Mouse (Mus musculus) midbrain, embryonic 13.5 days (tissue): ENCODE data around the gene Ankrd39. TPM values are rescaled to one million over a fixed set of nuclear protein-coding genes. Genes with fewer than 3 reads are reported as not detected.

Source experiments
- ATAC-seq: fragments of 200-750 bp; cut with Nextera tagmentation; 2 replicates; pipeline ENCODE4 v1.8.0; 2017; ENCODE audit warnings: mild to moderate bottlenecking, moderate TSS enrichment, moderate library complexity
- H3K27ac ChIP-seq: fragments of 300-500 bp; sonication (generic); 2 replicates; pipeline ENCODE4 v1.5.1; 2015; ENCODE audit warnings: inconsistent platforms, mild to moderate bottlenecking, moderate library complexity
- H3K27me3 ChIP-seq: fragments of 300-500 bp; sonication (generic); 2 replicates; pipeline ENCODE4 v1.6.1; 2015; ENCODE audit warnings: mild to moderate bottlenecking, inconsistent platforms
- H3K36me3 ChIP-seq: fragments of 300-500 bp; sonication (generic); 2 replicates; pipeline ENCODE4 v1.6.1; 2015; ENCODE audit warnings: mild to moderate bottlenecking, inconsistent platforms
- H3K4me1 ChIP-seq: fragments of 300-500 bp; sonication (generic); replicated peaks from 2 replicates; pipeline ENCODE4 v1.6.1; 2015; ENCODE audit warnings: inconsistent platforms
- H3K4me2 ChIP-seq: fragments of 300-500 bp; sonication (generic); replicated peaks from 2 replicates; pipeline ENCODE4 v1.6.1; 2015; ENCODE audit warnings: moderate library complexity, mild to moderate bottlenecking, inconsistent platforms
- H3K4me3 ChIP-seq: fragments of 300-500 bp; sonication (generic); replicated peaks from 2 replicates; pipeline ENCODE4 v1.5.1; 2015; ENCODE audit warnings: mild to moderate bottlenecking, inconsistent platforms
- H3K9ac ChIP-seq: fragments of 300-500 bp; sonication (generic); replicated peaks from 2 replicates; pipeline ENCODE4 v1.6.1; 2015; ENCODE audit warnings: mild to moderate bottlenecking, inconsistent platforms
- H3K9me3 ChIP-seq: fragments of 300-500 bp; sonication (generic); 2 replicates; pipeline ENCODE4 v1.6.1; 2016; ENCODE audit warnings: mild to moderate bottlenecking, inconsistent platforms
- WGBS: fragments of 180-500 bp; shearing (Covaris S2); methylation state at CpG from one replicate; pipeline ENCODE4 v1.1.7; 2015; 5-methylcytosine and 5-hydroxymethylcytosine counted together
- polyA plus RNA-seq: library from polyadenylated mRNA; unstranded; fragments of >200 nt; fragmentation: Nextera tagmentation; extraction: Ambion mirVana; gene quantifications from 2 replicates; pipeline ENCODE4 v1.2.1, GENCODE M21; 2015

Ankrd39 gene
- polyA plus RNA-seq, 1 experiment from 2014 or later: 22.1 TPM

DNA sequence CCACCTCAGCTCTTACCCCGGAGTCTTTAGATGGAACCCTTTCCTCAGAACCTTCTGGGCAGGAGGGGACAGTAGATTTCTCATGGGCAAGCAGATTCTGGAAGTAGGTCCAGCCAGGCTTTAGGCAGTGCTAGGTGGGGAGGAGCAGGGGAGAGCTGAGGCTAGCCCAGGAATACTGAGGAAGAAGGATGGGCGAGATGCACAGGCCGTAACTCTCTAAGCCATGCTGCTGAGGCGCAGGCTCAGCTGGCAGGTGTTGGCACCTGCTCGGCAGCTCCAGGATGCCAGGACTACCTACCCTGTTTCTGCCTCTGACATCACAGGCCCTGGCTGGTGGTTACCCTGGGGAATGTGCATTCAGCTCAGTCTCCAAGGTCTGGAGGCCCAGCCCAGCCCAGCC, 23.1 kb upstream of the Ankrd39 start:
- H3K27me3 ChIP-seq: no peaks in the 10 kb centered on the region
- H3K4me2 ChIP-seq: no peak overlapping the region
- no peaks in the 10 kb centered on the region for H3K36me3 ChIP-seq
- H3K27ac ChIP-seq: no peak overlapping the region
- no peaks in the 10 kb centered on the region for H3K9me3 ChIP-seq
- H3K4me3 ChIP-seq: no peak overlapping the region
- 88% methylated on average over 5 of the region's 5 CpGs for WGBS
- H3K9ac ChIP-seq: no peak overlapping the region
- peaks cover 25% of the 10 kb centered on the region for H3K4me1 ChIP-seq
- ATAC-seq: no peak

DNA sequence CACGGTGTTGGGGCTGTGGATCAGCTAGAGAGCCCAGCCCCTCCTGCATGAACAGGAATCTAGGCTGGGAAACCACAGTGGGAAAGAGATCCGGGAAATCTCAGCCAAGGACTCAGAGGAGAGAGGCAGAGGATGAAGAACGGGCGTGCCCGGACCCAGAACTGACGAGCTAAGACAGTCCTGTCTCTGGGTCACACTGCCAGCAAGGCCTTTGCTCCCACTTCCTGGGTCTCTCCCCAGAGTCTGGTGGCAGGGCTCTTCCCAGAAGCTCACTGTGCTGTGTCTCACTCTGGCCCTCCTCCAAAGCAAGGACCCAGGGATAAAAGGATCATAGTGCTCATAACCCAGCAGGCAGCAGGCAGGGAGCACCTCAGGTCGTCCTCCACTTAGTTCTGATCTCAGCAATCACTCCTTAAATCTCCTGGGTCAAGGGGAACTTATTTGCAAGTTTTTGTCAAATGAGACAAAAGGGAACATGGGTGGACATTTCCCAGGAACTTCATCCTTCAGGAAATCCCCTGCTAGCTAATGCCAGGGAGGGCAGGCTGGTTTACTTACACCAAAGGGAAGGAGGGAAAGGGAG, 22.5 kb upstream of the Ankrd39 start:
- Histone ChIP-seq H3K27ac (no peak overlapping the region), H3K9me3 (no peaks in the 10 kb centered on the region), H3K4me3 (no peak overlapping the region), H3K36me3 (no peaks in the 10 kb centered on the region), H3K9ac (no peak overlapping the region), H3K27me3 (no peaks in the 10 kb centered on the region), H3K4me2 (no peak overlapping the region), H3K4me1 (peaks cover 24% of the 10 kb centered on the region)
- 50% methylated on average over 7 of the region's 7 CpGs for WGBS
- no peak for ATAC-seq

DNA sequence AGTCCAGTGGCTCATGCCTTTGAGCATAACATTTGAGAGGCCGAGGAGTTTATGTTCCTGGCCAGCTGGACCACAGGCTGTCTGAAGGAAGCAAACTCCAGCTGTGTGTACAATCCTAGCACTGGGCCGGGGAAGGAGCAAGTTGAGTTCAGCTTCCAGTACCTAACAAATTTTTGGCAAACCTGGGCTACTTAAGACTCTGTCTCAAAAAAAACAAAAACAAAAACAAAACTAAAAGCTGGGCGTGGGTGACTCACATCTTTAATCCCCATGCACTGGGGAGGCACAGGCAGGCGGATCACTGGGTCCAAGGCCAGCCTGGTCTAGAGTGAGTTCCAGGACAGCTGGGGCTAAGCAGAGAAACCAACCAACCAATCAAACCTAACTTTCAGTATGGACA, 21.5 kb upstream of the Ankrd39 start:
- no peaks in the 10 kb centered on the region for H3K9me3 ChIP-seq
- 74% methylated on average over 4 of the region's 4 CpGs for WGBS
- H3K27ac ChIP-seq: no peak overlapping the region
- H3K9ac ChIP-seq: no peak overlapping the region
- no peak overlapping the region for H3K4me2 ChIP-seq
- H3K4me3 ChIP-seq: no peak overlapping the region
- H3K36me3 ChIP-seq: no peaks in the 10 kb centered on the region
- H3K4me1 ChIP-seq: peaks cover 16% of the 10 kb centered on the region
- ATAC-seq: no peak
- no peaks in the 10 kb centered on the region for H3K27me3 ChIP-seq

DNA sequence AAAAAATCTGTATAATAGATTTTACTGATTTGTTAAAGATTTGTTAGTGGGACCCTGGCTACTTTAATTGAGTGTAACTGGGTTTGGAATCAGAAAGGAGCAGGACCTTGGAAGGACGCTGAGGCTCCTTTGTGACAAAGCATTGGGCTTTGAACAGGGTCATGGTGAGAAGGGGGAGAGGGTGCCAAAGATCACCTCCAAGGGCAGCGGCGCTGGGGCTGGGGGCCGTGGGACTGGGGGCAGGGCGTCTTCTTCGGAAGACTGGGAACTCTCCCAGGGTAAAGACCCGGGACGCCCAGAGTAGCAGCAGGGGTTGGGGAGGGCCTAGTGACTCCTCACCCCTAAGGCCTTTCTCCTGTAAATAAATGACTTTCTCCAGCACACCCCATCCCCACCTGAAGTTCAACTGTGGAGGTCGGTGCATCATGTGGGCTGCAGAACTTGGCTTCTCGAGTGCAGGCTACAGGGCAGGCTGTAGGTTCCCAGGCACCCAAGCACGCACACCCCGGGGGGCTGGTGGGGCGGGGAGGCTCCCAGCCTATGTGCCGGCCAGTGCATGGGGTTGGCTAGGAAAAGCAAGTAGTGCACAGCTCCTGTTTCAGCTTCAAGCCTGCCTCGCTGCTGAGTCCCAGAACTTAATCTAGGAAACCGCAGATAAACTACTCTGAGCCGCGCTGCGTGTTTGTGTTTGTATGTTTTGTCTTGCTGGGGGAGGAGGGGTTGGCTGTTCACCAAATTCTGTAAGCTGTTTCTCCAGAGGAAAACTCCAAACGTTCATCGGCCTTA, 20.8 kb upstream of the Ankrd39 start:
- 44% methylated on average over 21 of the region's 21 CpGs for WGBS
- H3K27ac ChIP-seq: no peak overlapping the region
- no peak for ATAC-seq

DNA sequence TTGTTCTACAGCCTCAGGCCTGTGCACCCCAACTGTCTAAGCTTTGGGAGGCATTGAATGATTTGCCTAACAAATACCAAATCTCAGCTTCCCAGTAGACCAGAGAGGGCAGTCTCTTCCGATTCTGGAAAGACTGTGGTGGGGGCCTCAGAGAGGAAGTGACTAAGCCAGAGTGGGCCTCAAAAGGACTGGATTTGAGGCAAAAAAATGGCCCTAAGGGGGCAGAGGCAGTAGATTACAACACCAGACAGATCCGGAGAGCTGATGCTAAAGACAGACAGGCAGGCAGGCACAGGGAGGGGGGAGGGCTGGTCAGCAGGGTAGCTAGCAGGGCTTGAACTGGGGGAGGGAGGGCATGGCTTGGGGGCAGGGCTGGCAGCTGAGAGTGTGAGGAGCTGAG, 19.2 kb upstream of the Ankrd39 start:
- Histone ChIP-seq H3K4me3 (no peak overlapping the region), H3K9ac (no peak overlapping the region), H3K27me3 (no peaks in the 10 kb centered on the region), H3K4me1 (peaks cover 16% of the 10 kb centered on the region), H3K4me2 (no peak overlapping the region), H3K9me3 (no peaks in the 10 kb centered on the region), H3K36me3 (no peaks in the 10 kb centered on the region), H3K27ac (no peak overlapping the region)
- ATAC-seq: no peak
- 8% methylated on average over 2 of the region's 2 CpGs for WGBS

More for the DNA sequence above, 20.8 kb upstream of the Ankrd39 start:
- Histone ChIP-seq H3K4me1 (peaks cover 16% of the 10 kb centered on the region), H3K36me3 (no peaks in the 10 kb centered on the region), H3K9ac (no peak overlapping the region), H3K27me3 (no peaks in the 10 kb centered on the region), H3K9me3 (no peaks in the 10 kb centered on the region), H3K4me3 (no peak overlapping the region), H3K4me2 (no peak overlapping the region)

DNA sequence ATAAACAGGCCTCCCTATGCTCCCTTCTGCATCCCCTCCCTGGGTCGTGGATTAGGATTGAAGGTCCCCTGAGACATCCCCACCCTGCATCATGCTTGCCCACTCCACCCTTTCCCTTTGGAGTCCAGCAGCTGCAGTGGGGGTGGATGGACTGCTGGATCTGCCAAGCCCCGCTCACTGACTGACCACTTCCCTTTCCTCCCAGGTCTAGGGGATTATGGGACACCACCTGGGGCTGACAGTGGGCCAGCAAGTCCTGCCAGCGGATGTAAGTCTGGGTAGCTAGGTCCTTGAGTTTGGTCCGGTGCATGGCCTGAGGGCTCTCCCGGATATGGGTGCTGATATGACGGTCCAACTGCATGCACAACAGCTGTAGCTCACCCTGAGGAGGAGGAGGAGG, 16.9 kb upstream of the Ankrd39 start:
- Histone ChIP-seq H3K36me3 (no peaks in the 10 kb centered on the region), H3K27me3 (0 out of 2 replicates have a peak, but pooled peaks cover 4% of the 10 kb centered on the region), H3K4me3 (no peak overlapping the region), H3K9me3 (no peaks in the 10 kb centered on the region), H3K9ac (no peak overlapping the region), H3K4me1 (peaks cover 19% of the 10 kb centered on the region), H3K4me2 (no peak overlapping the region), H3K27ac (no peak overlapping the region)
- no peak for ATAC-seq
- 80% methylated on average over 6 of the region's 6 CpGs for WGBS

DNA sequence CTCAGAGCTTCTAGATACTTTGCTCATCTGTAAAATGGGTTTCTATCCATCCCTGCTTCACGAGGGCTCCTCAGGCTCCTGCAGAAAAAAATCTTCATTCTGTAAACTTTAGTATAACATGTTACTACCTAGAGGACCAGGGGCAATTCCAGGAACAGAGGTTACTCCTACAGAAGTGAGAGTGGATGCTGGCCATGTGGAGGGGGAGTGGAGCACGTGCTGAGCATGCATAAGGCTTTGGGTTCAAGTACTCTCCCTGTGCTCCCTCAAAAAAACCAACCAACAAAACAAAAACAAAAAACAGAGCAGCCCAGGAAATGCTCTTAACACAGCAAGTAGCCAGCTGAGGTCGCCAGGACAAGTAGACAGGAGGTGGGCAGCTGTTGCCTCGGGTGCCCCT, 16.4 kb upstream of the Ankrd39 start:
- 74% methylated on average over 4 of the region's 4 CpGs for WGBS
- H3K9me3 ChIP-seq: no peaks in the 10 kb centered on the region
- H3K27me3 ChIP-seq: 0 out of 2 replicates have a peak, but pooled peaks cover 4% of the 10 kb centered on the region
- H3K4me1 ChIP-seq: peaks cover 23% of the 10 kb centered on the region
- H3K27ac ChIP-seq: no peak overlapping the region
- no peak for ATAC-seq
- H3K36me3 ChIP-seq: no peaks in the 10 kb centered on the region
- no peak overlapping the region for H3K4me2 ChIP-seq
- H3K9ac ChIP-seq: no peak overlapping the region
- H3K4me3 ChIP-seq: no peak overlapping the region

DNA sequence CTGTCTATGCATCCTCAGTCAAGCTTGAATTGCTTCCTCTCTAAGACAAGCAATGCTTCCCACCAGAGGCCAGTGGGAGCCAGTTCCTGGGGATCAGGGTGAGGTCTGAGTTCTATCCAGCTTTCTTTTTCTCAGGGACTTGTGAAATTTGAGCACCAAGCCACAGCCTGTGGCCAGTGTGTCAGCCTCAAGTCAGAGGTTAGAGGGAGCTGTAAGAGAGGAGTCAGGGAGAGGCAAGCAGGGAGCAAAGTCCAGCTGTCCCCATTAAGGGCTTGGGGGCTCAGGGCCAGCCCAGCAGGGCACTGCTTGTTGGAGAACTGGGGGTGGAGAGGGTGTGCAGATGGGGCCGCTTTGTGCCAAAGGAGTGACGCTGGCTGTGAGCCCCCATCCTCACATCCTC, 16.0 kb upstream of the Ankrd39 start:
- Histone ChIP-seq H3K4me1 (peaks cover 26% of the 10 kb centered on the region), H3K4me3 (no peak overlapping the region), H3K9ac (no peak overlapping the region), H3K36me3 (no peaks in the 10 kb centered on the region), H3K9me3 (no peaks in the 10 kb centered on the region), H3K27ac (no peak overlapping the region), H3K4me2 (no peak overlapping the region), H3K27me3 (0 out of 2 replicates have a peak, but pooled peaks cover 4% of the 10 kb centered on the region)
- ATAC-seq: no peak
- WGBS: 75% methylated on average over 2 of the region's 2 CpGs

DNA sequence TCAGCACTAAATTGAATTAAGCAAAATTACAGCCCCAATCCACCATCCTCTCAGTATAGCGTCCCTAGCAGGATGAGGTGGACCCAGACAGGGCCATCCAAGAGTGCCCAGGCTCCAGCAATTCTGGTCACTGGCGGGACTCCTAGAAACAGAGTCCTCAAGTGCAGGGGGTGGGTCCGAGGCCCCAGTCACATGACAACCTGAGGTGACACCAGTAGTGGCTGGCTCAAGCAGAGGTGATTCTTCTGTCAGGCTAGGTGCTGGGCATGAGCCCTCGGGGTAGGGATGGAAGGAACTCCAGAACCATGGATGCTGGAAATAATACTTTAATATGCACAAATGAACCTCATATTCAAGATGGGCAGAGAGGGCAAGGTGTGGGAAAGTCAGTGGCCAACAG, 15.1 kb upstream of the Ankrd39 start:
- 77% methylated on average over 4 of the region's 4 CpGs for WGBS
- H3K27me3 ChIP-seq: 0 out of 2 replicates have a peak, but pooled peaks cover 4% of the 10 kb centered on the region
- no peaks in the 10 kb centered on the region for H3K9me3 ChIP-seq
- no peak overlapping the region for H3K4me2 ChIP-seq
- H3K36me3 ChIP-seq: no peaks in the 10 kb centered on the region
- no peak overlapping the region for H3K9ac ChIP-seq
- peaks cover 21% of the 10 kb centered on the region for H3K4me1 ChIP-seq
- no peak overlapping the region for H3K27ac ChIP-seq
- H3K4me3 ChIP-seq: no peak overlapping the region
- ATAC-seq: no peak

DNA sequence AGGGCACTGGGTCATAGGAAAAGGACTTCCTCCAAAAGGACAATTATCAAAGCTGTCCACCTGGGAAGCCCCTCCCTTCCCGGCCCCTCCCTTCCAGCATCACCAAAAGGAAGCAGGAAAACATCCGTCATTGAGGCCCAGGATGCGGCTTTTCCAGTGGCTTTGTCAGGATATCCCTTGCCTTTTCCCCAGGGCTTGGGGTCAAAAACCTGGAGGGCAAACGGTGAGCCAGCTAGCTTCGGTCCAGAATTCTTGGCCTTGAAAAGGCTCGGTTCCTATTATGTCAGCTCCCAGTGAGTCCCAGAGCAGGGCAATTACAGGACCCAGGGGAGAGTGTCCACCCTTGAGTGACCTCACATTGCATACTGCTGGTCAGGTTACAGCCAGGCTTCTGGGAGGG, 13.7 kb upstream of the Ankrd39 start:
- WGBS: 71% methylated on average over 6 of the region's 6 CpGs
- no peak for ATAC-seq
- no peak overlapping the region for H3K4me3 ChIP-seq
- no peaks in the 10 kb centered on the region for H3K36me3 ChIP-seq
- no peak overlapping the region for H3K27ac ChIP-seq
- H3K4me2 ChIP-seq: no peak overlapping the region
- H3K9ac ChIP-seq: no peak overlapping the region
- H3K9me3 ChIP-seq: no peaks in the 10 kb centered on the region
- 0 out of 2 replicates have a peak, but pooled peaks cover 4% of the 10 kb centered on the region for H3K27me3 ChIP-seq
- H3K4me1 ChIP-seq: peaks cover 12% of the 10 kb centered on the region

DNA sequence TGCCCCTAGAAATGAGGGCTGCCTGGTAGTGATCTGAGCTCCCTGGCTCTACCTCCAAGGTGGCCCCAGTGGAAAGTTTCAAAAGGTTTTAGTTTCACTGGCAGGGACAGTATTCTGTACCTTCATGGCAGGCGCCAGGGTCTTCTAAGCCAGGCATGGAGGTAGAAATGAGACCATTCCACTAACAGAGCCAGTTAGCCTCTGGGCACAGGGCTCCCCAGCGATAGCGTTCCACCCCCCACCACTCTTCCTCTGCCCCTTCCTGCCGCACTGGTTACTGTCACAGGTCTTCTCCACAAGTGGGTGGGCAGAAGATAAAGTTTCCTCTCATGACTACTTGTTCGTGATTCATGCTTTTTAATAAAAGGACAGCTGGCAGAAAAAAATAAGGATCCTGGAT, 12.6 kb upstream of the Ankrd39 start:
- Histone ChIP-seq H3K36me3 (peaks cover 4% of the 10 kb centered on the region), H3K27me3 (0 out of 2 replicates have a peak, but pooled peaks cover 4% of the 10 kb centered on the region), H3K9me3 (no peaks in the 10 kb centered on the region), H3K9ac (no peak overlapping the region), H3K4me1 (peaks cover 22% of the 10 kb centered on the region), H3K27ac (no peak overlapping the region), H3K4me3 (no peak overlapping the region), H3K4me2 (no peak overlapping the region)
- 73% methylated on average over 5 of the region's 5 CpGs for WGBS
- ATAC-seq: no peak

DNA sequence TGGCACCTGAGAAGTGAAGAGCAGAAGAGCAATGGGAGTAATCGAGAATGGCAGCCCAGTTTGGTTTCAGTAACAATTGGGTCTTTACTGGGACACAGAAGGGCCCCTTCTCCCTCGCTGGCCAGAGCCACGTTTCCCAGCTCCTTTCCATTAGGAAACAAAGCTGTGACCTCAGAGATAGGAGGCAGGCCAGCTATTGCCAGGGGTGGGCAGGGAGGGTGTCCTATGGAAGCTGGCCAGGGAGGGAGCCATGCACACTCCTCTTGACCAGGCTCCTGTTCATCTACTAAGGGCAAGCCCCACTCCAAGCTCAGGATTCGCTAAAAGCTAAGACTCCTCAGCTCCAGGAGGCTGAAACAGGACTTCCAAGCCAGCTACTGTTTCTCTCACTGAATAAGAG, 12.0 kb upstream of the Ankrd39 start:
- H3K9me3 ChIP-seq: no peaks in the 10 kb centered on the region
- ATAC-seq: no peak
- peaks cover 11% of the 10 kb centered on the region for H3K36me3 ChIP-seq
- H3K4me2 ChIP-seq: peak overlapping the region; percentile 99
- 0 out of 2 replicates have a peak, but pooled peaks cover 4% of the 10 kb centered on the region for H3K27me3 ChIP-seq
- H3K27ac ChIP-seq: no peak overlapping the region
- H3K4me3 ChIP-seq: peak overlapping the region; percentile 99
- 6% methylated on average over 4 of the region's 4 CpGs for WGBS
- H3K9ac ChIP-seq: 0 out of 2 replicates have a peak overlapping the region, but pooled peaks have one; percentile 99
- H3K4me1 ChIP-seq: peaks cover 28% of the 10 kb centered on the region
